Comparison of ENCODE assay signal across 30 mouse cellular contexts in the genomic region with DNA sequence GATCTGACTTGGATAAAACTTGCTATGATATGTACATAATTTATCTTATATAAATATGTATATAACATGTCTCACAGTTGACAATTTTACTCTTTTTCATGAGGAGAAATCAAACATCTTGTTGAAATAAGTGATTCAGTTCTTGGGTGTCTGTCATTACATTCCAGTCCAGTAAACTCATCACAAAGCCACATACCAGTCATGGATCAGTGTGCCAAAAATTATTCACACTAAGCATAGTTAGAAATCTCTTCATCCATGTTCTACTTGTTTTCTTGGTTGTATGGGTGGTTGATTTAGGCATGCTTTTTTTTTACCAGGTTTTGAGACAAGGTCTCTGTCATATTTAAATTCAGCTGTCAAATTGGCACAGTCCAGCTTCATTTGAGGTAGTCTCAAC. TPM values are rescaled to one million over a fixed set of nuclear protein-coding genes. Genes with fewer than 3 reads are reported as not detected.
DNase-seq lines count a peak whose midpoint lies in the region; ATAC-seq and TF ChIP-seq lines count a peak whose summit lies in the region.
"Had no signal": no experiment of that assay in that cellular context is flagged by ENCODE, and none has a peak within 500 bp of the region (broad histone marks: within the 10 kb centered on the region; RNA-seq: fewer than 3 reads in every experiment).

No protein-coding gene starts in this region.

- H3K4me1 ChIP-seq in embryonic fibroblast, embryonic 13.5 days (ENCODE audit: control insufficient read depth, insufficient read depth, low read length) = no peaks in the 10 kb centered on the region
- no peaks in the 10 kb centered on the region for H3K4me1 ChIP-seq in forebrain, postnatal 0 days (ENCODE audit: insufficient read depth)
- H3K4me1 ChIP-seq: embryonic facial prominence, embryonic 13.5 days; embryonic facial prominence, embryonic 15.5 days; forebrain, embryonic 13.5 days; forebrain, embryonic 15.5 days had no signal

- peak overlapping the region; percentile 11; the same call in 1 of the 2 replicates for H3K27ac ChIP-seq in embryonic fibroblast, embryonic 13.5 days (ENCODE audit: insufficient read depth, low read length)
- no peak overlapping the region for H3K27ac ChIP-seq in forebrain, postnatal 0 days (ENCODE audit: low read depth, low read length)
- H3K27ac ChIP-seq: embryonic facial prominence, embryonic 13.5 days; embryonic facial prominence, embryonic 15.5 days; forebrain, embryonic 13.5 days; forebrain, embryonic 15.5 days had no signal

- no peak overlapping the region for H3K9ac ChIP-seq in forebrain, postnatal 0 days
- H3K9ac ChIP-seq: embryonic facial prominence, embryonic 13.5 days; embryonic facial prominence, embryonic 15.5 days; forebrain, embryonic 13.5 days; forebrain, embryonic 15.5 days had no signal

- DNase-seq in 3T3-L1 (ENCODE audit: low read depth, low spot score) = peak; percentile 68
- DNase-seq in NIH3T3 (ENCODE audit: low read depth) = peak; percentile 7
- no peak for DNase-seq in kidney, adult 8-10 months
- no peak for DNase-seq in forebrain, postnatal 0 days
- DNase-seq in layer of hippocampus, adult 11-12 months (ENCODE audit: low spot score) = no peak
- DNase-seq: adrenal gland, adult 8-10 months; adrenal gland, postnatal 14 days; cerebellum, adult 11 months; cerebellum, adult 18-20 months; cerebellum, adult 8-10 months; cerebellum, adult 9-11 months; cerebellum, postnatal 14 days; cerebellum, postnatal 36 days; embryo, embryonic 11 days had no signal

- H3K4me3 ChIP-seq in embryonic fibroblast, embryonic 13.5 days (ENCODE audit: insufficient read depth, low read length) = no peak overlapping the region
- H3K4me3 ChIP-seq in forebrain, postnatal 0 days (ENCODE audit: low read depth, low read length) = no peak overlapping the region
- H3K4me3 ChIP-seq: embryonic facial prominence, embryonic 13.5 days; embryonic facial prominence, embryonic 15.5 days; forebrain, embryonic 13.5 days; forebrain, embryonic 15.5 days had no signal

- H3K36me3 ChIP-seq in forebrain, postnatal 0 days (ENCODE audit: insufficient read depth) = no peaks in the 10 kb centered on the region
- H3K36me3 ChIP-seq: embryonic facial prominence, embryonic 13.5 days; embryonic facial prominence, embryonic 15.5 days; forebrain, embryonic 15.5 days had no signal

- no peak for TF ChIP-seq POLR2A in embryonic fibroblast, embryonic 13.5 days (IDR thresholded peaks at IDR 0.05; ENCODE audit: low read depth, low read length)

- TF ChIP-seq CTCF in embryonic fibroblast, embryonic 13.5 days (IDR thresholded peaks at IDR 0.05; ENCODE audit: borderline replicate concordance, insufficient read depth, low read length) = no peak
- no peak for TF ChIP-seq CTCF in forebrain, postnatal 0 days (IDR thresholded peaks at IDR 0.05; ENCODE audit: low read depth)

- no peaks in the 10 kb centered on the region for H3K9me3 ChIP-seq in forebrain, postnatal 0 days (ENCODE audit: low read length)
- H3K9me3 ChIP-seq: embryonic facial prominence, embryonic 13.5 days; embryonic facial prominence, embryonic 15.5 days; forebrain, embryonic 13.5 days; forebrain, embryonic 15.5 days had no signal

- H3K27me3 ChIP-seq in forebrain, postnatal 0 days (ENCODE audit: insufficient read depth, low read length) = no peaks in the 10 kb centered on the region
- H3K27me3 ChIP-seq: embryonic facial prominence, embryonic 13.5 days; embryonic facial prominence, embryonic 15.5 days; forebrain, embryonic 13.5 days; forebrain, embryonic 15.5 days had no signal

- ATAC-seq in forebrain, postnatal 0 days = no peak
- ATAC-seq: activated CD4-positive, CD25-positive, alpha-beta regulatory T cell, adult 4 months; forebrain, embryonic 13.5 days; forebrain, embryonic 15.5 days had no signal

- no peak overlapping the region for H3K4me2 ChIP-seq in forebrain, postnatal 0 days (ENCODE audit: low read depth)
- H3K4me2 ChIP-seq: embryonic facial prominence, embryonic 13.5 days; embryonic facial prominence, embryonic 15.5 days; forebrain, embryonic 13.5 days; forebrain, embryonic 15.5 days had no signal

RNA-seq across cellular contexts. Expression of a gene that starts 4.7 kb away (rescaled TPM):
- polyA plus RNA-seq in embryonic fibroblast, embryonic 13.5 days (2011; ENCODE audit: insufficient read length, low read depth, missing spikeins) = not detected in 2 replicates
- not detected in 2 replicates for total RNA-seq in forebrain, postnatal 0 days (2014; rRNA removed)
- not detected in 2 replicates for polyA plus RNA-seq in forebrain, postnatal 0 days (2015; fragmentation: Nextera tagmentation; extraction: Ambion mirVana)
- total RNA-seq: adrenal gland, adult 18-20 months; adrenal gland, adult 8-10 months; adrenal gland, postnatal 14 days; adrenal gland, postnatal 4 days; common myeloid progenitor, adult 5-6 weeks; ES-E14; MEL had no signal
- polyA plus RNA-seq: activated CD4-positive, CD25-positive, alpha-beta regulatory T cell, adult 4 months; brain, embryonic 14.5 days; C2C12; embryonic facial prominence, embryonic 11.5 days; embryonic facial prominence, embryonic 13.5 days; embryonic facial prominence, embryonic 15.5 days; forebrain, embryonic 11.5 days; forebrain, embryonic 13.5 days; forebrain, embryonic 15.5 days; frontal cortex, adult 2 months had no signal

RNA-seq across cellular contexts. Expression of a gene that starts 10.5 kb away (rescaled TPM):
- not detected in 2 replicates for polyA plus RNA-seq in embryonic fibroblast, embryonic 13.5 days (2011; ENCODE audit: insufficient read length, low read depth, missing spikeins)
- total RNA-seq in forebrain, postnatal 0 days (2014; rRNA removed) = not detected in 2 replicates
- polyA plus RNA-seq in forebrain, postnatal 0 days (2015; fragmentation: Nextera tagmentation; extraction: Ambion mirVana) = not detected in 2 replicates
- total RNA-seq: adrenal gland, adult 18-20 months; adrenal gland, adult 8-10 months; adrenal gland, postnatal 14 days; adrenal gland, postnatal 4 days; common myeloid progenitor, adult 5-6 weeks; ES-E14; MEL had no signal
- polyA plus RNA-seq: activated CD4-positive, CD25-positive, alpha-beta regulatory T cell, adult 4 months; brain, embryonic 14.5 days; C2C12; embryonic facial prominence, embryonic 11.5 days; embryonic facial prominence, embryonic 13.5 days; embryonic facial prominence, embryonic 15.5 days; forebrain, embryonic 11.5 days; forebrain, embryonic 13.5 days; forebrain, embryonic 15.5 days had no signal

RNA-seq across cellular contexts. Expression of a gene that starts 13.3 kb away (rescaled TPM):
- polyA plus RNA-seq in embryonic fibroblast, embryonic 13.5 days (2011; ENCODE audit: insufficient read length, low read depth, missing spikeins) = not detected in 2 replicates
- not detected in 2 replicates for total RNA-seq in forebrain, postnatal 0 days (2014; rRNA removed)
- not detected in 2 replicates for polyA plus RNA-seq in forebrain, postnatal 0 days (2015; fragmentation: Nextera tagmentation; extraction: Ambion mirVana)
- total RNA-seq: adrenal gland, postnatal 4 days; common myeloid progenitor, adult 5-6 weeks; ES-E14; MEL had no signal
- polyA plus RNA-seq: activated CD4-positive, CD25-positive, alpha-beta regulatory T cell, adult 4 months; brain, embryonic 14.5 days; C2C12; embryonic facial prominence, embryonic 11.5 days; embryonic facial prominence, embryonic 13.5 days; forebrain, embryonic 11.5 days; forebrain, embryonic 13.5 days; forebrain, embryonic 15.5 days; frontal cortex, adult 2 months had no signal

RNA-seq across cellular contexts. Expression of a gene that starts 23.9 kb away (rescaled TPM):
- not detected in 2 replicates for polyA plus RNA-seq in embryonic fibroblast, embryonic 13.5 days (2011; ENCODE audit: insufficient read length, low read depth, missing spikeins)
- total RNA-seq in forebrain, postnatal 0 days (2014; rRNA removed) = not detected in 2 replicates
- polyA plus RNA-seq in forebrain, postnatal 0 days (2015; fragmentation: Nextera tagmentation; extraction: Ambion mirVana) = not detected in 2 replicates
- total RNA-seq: adrenal gland, adult 18-20 months; adrenal gland, adult 8-10 months; adrenal gland, postnatal 14 days; adrenal gland, postnatal 4 days; common myeloid progenitor, adult 5-6 weeks; ES-E14; MEL had no signal
- polyA plus RNA-seq: activated CD4-positive, CD25-positive, alpha-beta regulatory T cell, adult 4 months; brain, embryonic 14.5 days; C2C12; embryonic facial prominence, embryonic 11.5 days; embryonic facial prominence, embryonic 13.5 days; forebrain, embryonic 11.5 days; forebrain, embryonic 13.5 days; forebrain, embryonic 15.5 days; frontal cortex, adult 2 months had no signal

RNA-seq across cellular contexts. Expression of a gene that starts 26.2 kb away (rescaled TPM):
- not detected in 2 replicates for polyA plus RNA-seq in embryonic fibroblast, embryonic 13.5 days (2011; ENCODE audit: insufficient read length, low read depth, missing spikeins)
- total RNA-seq in forebrain, postnatal 0 days (2014; rRNA removed) = not detected in 2 replicates
- polyA plus RNA-seq in forebrain, postnatal 0 days (2015; fragmentation: Nextera tagmentation; extraction: Ambion mirVana) = not detected in 2 replicates
- total RNA-seq: adrenal gland, adult 18-20 months; adrenal gland, postnatal 14 days; adrenal gland, postnatal 4 days; common myeloid progenitor, adult 5-6 weeks; ES-E14; MEL had no signal
- polyA plus RNA-seq: activated CD4-positive, CD25-positive, alpha-beta regulatory T cell, adult 4 months; brain, embryonic 14.5 days; C2C12; embryonic facial prominence, embryonic 11.5 days; embryonic facial prominence, embryonic 13.5 days; embryonic facial prominence, embryonic 15.5 days; forebrain, embryonic 11.5 days; forebrain, embryonic 13.5 days; forebrain, embryonic 15.5 days; frontal cortex, adult 2 months had no signal

Comparison
In these comparisons a context has a peak if more than half of its experiments do, and no peak if none do; other contexts are left out.
1. DNase-seq: peak in 3T3-L1 (single experiment) and NIH3T3 (single experiment); none in kidney, adult 8-10 months (0 of 2), forebrain, postnatal 0 days (single experiment) and layer of hippocampus, adult 11-12 months (single experiment).